Mouse (Mus musculus) myocyte (in vitro differentiated cells): Measurements from ENCODE around the gene Rrp7a. TPM values are rescaled to one million over a fixed set of nuclear protein-coding genes. Genes with fewer than 3 reads are reported as not detected.

Experiments used
- H3K27me3 ChIP-seq: one replicate; pipeline ENCODE4 v1.6.1; 2011; ENCODE audit not compliant: control insufficient read depth, insufficient read depth, insufficient read length
- H3K36me3 ChIP-seq: one replicate; pipeline ENCODE4 v1.6.1; 2011; ENCODE audit not compliant: control insufficient read depth, insufficient read depth
- H3K4me2 ChIP-seq: one replicate; pipeline ENCODE4 v1.6.1; 2011; ENCODE audit warnings: low read depth, control low read depth
- H3K4me3 ChIP-seq: one replicate; pipeline ENCODE4 v1.5.1; 2011; ENCODE audit warnings: mild to moderate bottlenecking, control low read depth, moderate library complexity
- H3K79me2 ChIP-seq: one replicate; pipeline ENCODE4 v1.6.1; 2011; ENCODE audit not compliant: control insufficient read depth, insufficient read depth
- H3ac ChIP-seq: one replicate; pipeline ENCODE4 v1.6.1; 2011; ENCODE audit not compliant: control insufficient read depth, insufficient read length
- CEBPB ChIP-seq: IDR thresholded peaks from 2 replicates; pipeline ENCODE4 v1.6.1; 2011; ENCODE audit warnings: mild to moderate bottlenecking, moderate library complexity; ENCODE audit not compliant: poor library complexity, insufficient read depth, severe bottlenecking
- E2F4 ChIP-seq: IDR thresholded peaks from one replicate; pipeline ENCODE4 v1.6.1; 2011; ENCODE audit warnings: mild to moderate bottlenecking, control low read depth, moderate library complexity; ENCODE audit not compliant: insufficient read depth
- MAX ChIP-seq: IDR thresholded peaks from one replicate; pipeline ENCODE4 v1.6.1; 2011; ENCODE audit warnings: low read depth, mild to moderate bottlenecking, control low read depth
- MYOD1 ChIP-seq, 3 experiments: IDR thresholded peaks; one replicate each; pipeline ENCODE4 v1.6.1; 2011; ENCODE audit warnings: control low read depth in 2 of 3, low read depth in 2 of 3, mild to moderate bottlenecking in 2 of 3, moderate library complexity in 1 of 3; ENCODE audit not compliant: insufficient read length in 2 of 3, control insufficient read depth in 1 of 3
- MYOG ChIP-seq, 3 experiments: IDR thresholded peaks; one replicate each; pipeline ENCODE4 v1.6.1; 2011; ENCODE audit warnings: control low read depth in 2 of 3, low read depth in 2 of 3, mild to moderate bottlenecking in 2 of 3; ENCODE audit not compliant: insufficient read length in 2 of 3, control insufficient read depth in 1 of 3, insufficient read depth in 1 of 3
- POLR2A ChIP-seq: IDR thresholded peaks from one replicate; pipeline ENCODE4 v1.6.1; 2011; ENCODE audit warnings: low read depth, mild to moderate bottlenecking, control low read depth, moderate library complexity; ENCODE audit not compliant: insufficient read length
- POLR2AphosphoS2 ChIP-seq: IDR thresholded peaks from one replicate; pipeline ENCODE4 v1.6.1; 2011; ENCODE audit warnings: low read depth, control low read depth; ENCODE audit not compliant: insufficient read length
- REST ChIP-seq: IDR thresholded peaks from one replicate; pipeline ENCODE4 v1.6.1; 2011; ENCODE audit warnings: mild to moderate bottlenecking, control low read depth, moderate library complexity; ENCODE audit not compliant: insufficient read depth, insufficient read length
- SRF ChIP-seq: IDR thresholded peaks from one replicate; pipeline ENCODE4 v1.6.1; 2011; ENCODE audit warnings: low read depth; ENCODE audit not compliant: control insufficient read depth, insufficient read length
- TCF12 ChIP-seq: IDR thresholded peaks from one replicate; pipeline ENCODE4 v1.6.1; 2011; ENCODE audit warnings: mild to moderate bottlenecking, control low read depth; ENCODE audit not compliant: poor library complexity, insufficient read depth, severe bottlenecking
- TCF3 ChIP-seq: IDR thresholded peaks from one replicate; pipeline ENCODE4 v1.6.1; 2011; ENCODE audit warnings: low read depth, control low read depth; ENCODE audit not compliant: insufficient read length
- USF1 ChIP-seq: IDR thresholded peaks from one replicate; pipeline ENCODE4 v1.6.1; 2011; ENCODE audit warnings: low read depth, mild to moderate bottlenecking, control low read depth, moderate library complexity
- polyA plus RNA-seq: library from polyadenylated mRNA; unstranded; fragments of >200 nt; fragmentation: generic; extraction: Trizol; gene quantifications from one replicate; pipeline ENCODE4 v1.2.1, GENCODE M21; 2012; ENCODE audit warnings: missing spikeins

Rrp7a gene
- polyA plus RNA-seq, 1 experiment, result 172 TPM

- peaks cover 52% of the 10 kb centered on the region for H3K79me2 ChIP-seq
- H3K4me2 ChIP-seq, result peak overlapping the region; percentile 84
- H3ac ChIP-seq, result no peak overlapping the region
- TF ChIP-seq USF1 (no peak), CEBPB (no peak), MYOD1 (IDR thresholded peaks at IDR 0.05; ENCODE audit: control insufficient read depth in 1 of 3, insufficient read length in 2 of 3, low read depth in 2 of 3) (no peak), MYOG (IDR thresholded peaks at IDR 0.05; ENCODE audit: control insufficient read depth in 1 of 3, insufficient read depth in 1 of 3, insufficient read length in 2 of 3, low read depth in 2 of 3) (no peak), TCF12 (no peak)
- H3K4me3 ChIP-seq, result peak overlapping the region; percentile 0
- peaks cover 5% of the 10 kb centered on the region for H3K36me3 ChIP-seq
- no peaks in the 10 kb centered on the region for H3K27me3 ChIP-seq
Measured at GRCm38 (mm10) chr15:83165526-83166315, 43.1 kb upstream of the Rrp7a start.

GRCm38 (mm10) chr15:83164971-83165471 is 42.4 kb upstream of the Rrp7a start:
- H3K4me2 ChIP-seq, result peak overlapping the region; percentile 84

DNA sequence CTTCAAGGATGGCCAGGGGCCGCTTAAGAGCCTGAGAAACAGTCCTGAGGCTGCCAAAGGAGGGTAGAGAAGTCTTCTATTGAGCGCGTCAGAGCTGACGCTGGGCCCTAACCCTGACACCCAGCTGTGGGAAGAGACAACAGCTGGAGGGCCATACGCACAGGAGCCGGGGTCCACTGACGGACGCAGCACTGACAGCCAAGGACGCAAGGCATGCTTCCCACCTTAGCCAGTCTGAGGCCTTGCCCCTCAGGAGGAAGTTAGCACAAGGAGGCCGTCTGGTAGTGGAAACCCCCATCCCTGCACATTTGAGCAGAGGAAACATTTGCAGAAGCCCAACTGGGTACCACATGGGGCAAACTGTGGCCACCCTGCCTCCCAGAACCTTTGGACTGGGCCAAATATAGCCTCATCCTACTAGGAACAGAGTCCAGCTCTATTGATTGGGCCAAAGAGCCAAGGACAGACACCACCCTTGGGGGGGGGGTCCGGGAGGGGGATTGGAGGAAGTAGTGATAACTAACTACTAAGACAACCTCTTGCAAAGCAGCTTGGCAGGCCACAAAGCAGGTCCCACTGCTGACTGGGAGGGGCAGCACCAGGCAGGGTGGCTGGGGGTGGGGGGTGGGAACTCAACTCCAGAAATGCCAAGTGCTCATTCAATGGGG is 40.4 kb upstream of the Rrp7a start:
- Histone ChIP-seq H3K79me2 (peaks cover 25% of the 10 kb centered on the region), H3K36me3 (peaks cover 29% of the 10 kb centered on the region), H3ac (no peak overlapping the region), H3K4me3 (no peak overlapping the region), H3K4me2 (no peak overlapping the region), H3K27me3 (no peaks in the 10 kb centered on the region)
- TF ChIP-seq TCF12 (no peak), POLR2A (peak; percentile 20), POLR2AphosphoS2 (peak; percentile 55)

More at GRCm38 (mm10) chr15:83164971-83165471, 42.4 kb upstream of the Rrp7a start:
- H3K4me3 ChIP-seq, result no peak overlapping the region
- no peaks in the 10 kb centered on the region for H3K27me3 ChIP-seq
- H3K36me3 ChIP-seq, result peaks cover 10% of the 10 kb centered on the region
- no peak overlapping the region for H3ac ChIP-seq
- H3K79me2 ChIP-seq, result peaks cover 45% of the 10 kb centered on the region
- TF ChIP-seq MYOG (IDR thresholded peaks at IDR 0.05; ENCODE audit: control insufficient read depth in 1 of 3, insufficient read depth in 1 of 3, insufficient read length in 2 of 3, low read depth in 2 of 3) (peak; percentile 28 to 86 (median 38)), TCF3 (no peak), SRF (no peak), USF1 (no peak), MAX (no peak), POLR2AphosphoS2 (no peak), E2F4 (no peak), REST (no peak), TCF12 (no peak), POLR2A (peak; percentile 41), MYOD1 (IDR thresholded peaks at IDR 0.05; ENCODE audit: control insufficient read depth in 1 of 3, insufficient read length in 2 of 3, low read depth in 2 of 3) (peak in 1 of 3 experiments; percentile 75), CEBPB (no peak)

GRCm38 (mm10) chr15:83162001-83162400 is 39.4 kb upstream of the Rrp7a start:
- Histone ChIP-seq H3K4me2 (no peak overlapping the region), H3K36me3 (peaks cover 34% of the 10 kb centered on the region), H3K27me3 (no peaks in the 10 kb centered on the region), H3K79me2 (peaks cover 15% of the 10 kb centered on the region), H3K4me3 (no peak overlapping the region), H3ac (no peak overlapping the region)
- no peak for TF ChIP-seq MYOG (IDR thresholded peaks at IDR 0.05; ENCODE audit: control insufficient read depth in 1 of 3, insufficient read depth in 1 of 3, insufficient read length in 2 of 3, low read depth in 2 of 3)
- TF ChIP-seq TCF12, result no peak
- TF ChIP-seq TCF3, result no peak
- TF ChIP-seq CEBPB, result no peak
- TF ChIP-seq MYOD1 (IDR thresholded peaks at IDR 0.05; ENCODE audit: control insufficient read depth in 1 of 3, insufficient read length in 2 of 3, low read depth in 2 of 3), result no peak
- no peak for TF ChIP-seq E2F4

DNA sequence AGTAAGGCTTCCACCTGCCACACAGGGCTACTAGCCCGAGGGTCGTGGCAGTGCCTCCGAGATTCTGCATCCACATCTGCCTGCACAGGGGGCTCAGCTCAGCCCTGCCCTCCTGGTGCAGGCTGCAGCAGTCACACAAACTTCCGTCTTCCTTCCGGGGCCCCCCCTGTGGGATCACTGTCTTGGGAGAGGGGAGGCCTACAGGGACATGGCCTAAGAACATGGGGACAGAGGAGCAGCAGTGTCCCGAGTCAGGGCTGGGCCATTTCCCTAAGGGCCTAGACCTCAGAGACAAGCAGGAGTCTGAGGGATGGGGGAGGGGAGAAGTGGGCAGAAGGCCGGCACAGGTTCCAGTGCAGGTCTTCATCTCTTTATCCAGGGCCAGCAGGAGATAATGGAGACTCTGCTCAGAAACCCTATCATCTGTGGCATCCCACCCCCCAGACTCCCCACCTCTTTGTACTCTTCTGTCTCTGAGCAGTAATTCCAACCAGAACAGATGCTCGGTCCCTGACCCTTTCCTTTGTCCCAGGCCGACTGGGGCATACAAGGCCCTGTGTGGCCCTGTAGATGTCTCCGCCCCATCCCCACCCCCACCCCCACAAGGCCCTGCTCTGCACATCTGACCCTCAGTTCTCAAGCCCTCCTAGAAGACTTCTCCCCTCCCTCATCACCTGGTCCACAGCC is 38.6 kb upstream of the Rrp7a start:
- Histone ChIP-seq H3K4me3 (no peak overlapping the region), H3K79me2 (peaks cover 11% of the 10 kb centered on the region), H3ac (no peak overlapping the region), H3K27me3 (no peaks in the 10 kb centered on the region), H3K4me2 (no peak overlapping the region), H3K36me3 (peaks cover 34% of the 10 kb centered on the region)
- TF ChIP-seq POLR2A (peak; percentile 7), REST (no peak), POLR2AphosphoS2 (no peak), MAX (no peak)
